Mouse (Mus musculus): Measurements from ENCODE around the gene Ugt1a8.
"Not testable (repeated sequence)": the region's sequence is repeated elsewhere in the genome, so short reads cannot be mapped to it uniquely, and the experiment has no call there.

Ugt1a8 gene

GRCm38 (mm10) chr1:88087513-88087912 lies at the start of gene Ugt1a8:
Ugt1a8 (plus strand) TSS chr1:88087813.
- DNase-seq (ENCODE audit: low read depth in 1 of 2, low spot score in 2 of 2): no peak

DNA sequence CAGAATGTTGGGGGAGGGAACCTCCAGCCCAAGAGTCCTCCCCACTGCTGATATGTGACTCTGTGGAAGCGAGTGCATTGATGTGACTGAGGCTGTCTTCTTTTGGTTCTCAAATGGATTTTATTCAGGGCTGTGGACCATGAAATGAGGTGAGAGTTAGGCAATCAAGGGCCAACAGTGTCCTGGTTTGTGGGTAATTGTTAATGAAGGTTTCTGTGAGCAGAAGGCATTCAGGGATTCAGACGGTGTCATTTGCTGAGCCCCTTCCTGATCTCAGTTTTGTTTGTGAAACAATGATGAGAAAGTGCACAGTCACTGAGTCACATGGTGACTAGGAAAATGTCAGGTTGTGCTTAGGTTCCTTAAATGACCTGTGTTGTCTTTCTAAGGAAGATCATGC lies 44.6 kb upstream of the Ugt1a8 start:
- DNase-seq (ENCODE audit: low read depth in 1 of 2, low spot score in 2 of 2): not testable (repeated sequence)

- DNase-seq (ENCODE audit: low read depth in 1 of 2, low spot score in 2 of 2): not testable (repeated sequence)
Measured at GRCm38 (mm10) chr1:88044832-88045437, 42.7 kb upstream of the Ugt1a8 start.

DNA sequence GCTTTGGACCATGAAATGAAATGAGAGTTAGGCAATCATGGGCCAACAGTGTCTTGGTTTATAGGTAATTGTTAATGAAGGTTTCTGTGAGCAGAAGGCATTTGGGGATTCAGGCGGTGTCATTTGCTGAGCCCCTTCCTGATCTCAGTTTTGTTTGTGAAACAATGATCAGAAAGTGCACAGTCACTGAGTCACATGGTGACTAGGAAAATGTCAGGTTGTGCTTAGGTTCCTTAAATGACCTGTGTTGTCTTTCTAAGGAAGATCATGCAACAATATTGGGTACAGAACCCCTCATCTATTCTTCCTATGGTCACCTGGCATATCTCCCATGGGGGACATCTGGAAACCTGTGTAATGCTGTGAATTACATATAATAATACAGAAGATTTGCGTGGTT lies 40.2 kb upstream of the Ugt1a8 start:
- not testable (repeated sequence) for DNase-seq (ENCODE audit: low read depth in 1 of 2, low spot score in 2 of 2)

- no peak for DNase-seq (ENCODE audit: low read depth in 1 of 2, low spot score in 2 of 2)
Measured at GRCm38 (mm10) chr1:88055088-88055487, 32.5 kb upstream of the Ugt1a8 start, which contains the start of gene Ugt1a10. Ugt1a10 (plus strand) TSS chr1:88055388.

GRCm38 (mm10) chr1:88066472-88067102 lies 21.0 kb upstream of the Ugt1a8 start:
- DNase-seq (ENCODE audit: low read depth in 1 of 2, low spot score in 2 of 2): not testable (repeated sequence)

GRCm38 (mm10) chr1:88070495-88070894 lies 17.1 kb upstream of the Ugt1a8 start, which contains the start of gene Ugt1a9:
Ugt1a9 (plus strand) TSS chr1:88070800.
- DNase-seq (ENCODE audit: low read depth in 1 of 2, low spot score in 2 of 2): no peak

DNA sequence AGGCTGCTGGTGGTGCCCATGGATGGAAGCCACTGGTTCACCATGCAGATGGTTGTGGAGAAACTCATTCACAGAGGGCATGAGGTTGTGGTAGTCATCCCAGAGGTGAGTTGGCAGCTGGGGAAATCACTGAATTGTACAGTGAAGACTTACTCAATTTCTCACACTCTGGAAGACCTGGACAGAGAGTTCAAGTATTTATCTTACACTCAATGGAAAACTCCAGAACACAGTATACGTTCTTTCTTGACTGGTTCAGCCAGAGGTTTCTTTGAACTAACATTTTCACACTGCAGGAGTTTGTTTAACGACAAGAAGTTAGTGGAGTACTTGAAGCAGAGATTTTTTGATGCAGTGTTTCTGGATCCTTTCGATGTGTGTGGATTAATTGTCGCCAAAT lies 16.7 kb upstream of the Ugt1a8 start:
- DNase-seq (ENCODE audit: low read depth in 1 of 2, low spot score in 2 of 2): no peak

- DNase-seq (ENCODE audit: low read depth in 1 of 2, low spot score in 2 of 2): no peak
Measured at GRCm38 (mm10) chr1:88074471-88074870, 13.1 kb upstream of the Ugt1a8 start.

DNA sequence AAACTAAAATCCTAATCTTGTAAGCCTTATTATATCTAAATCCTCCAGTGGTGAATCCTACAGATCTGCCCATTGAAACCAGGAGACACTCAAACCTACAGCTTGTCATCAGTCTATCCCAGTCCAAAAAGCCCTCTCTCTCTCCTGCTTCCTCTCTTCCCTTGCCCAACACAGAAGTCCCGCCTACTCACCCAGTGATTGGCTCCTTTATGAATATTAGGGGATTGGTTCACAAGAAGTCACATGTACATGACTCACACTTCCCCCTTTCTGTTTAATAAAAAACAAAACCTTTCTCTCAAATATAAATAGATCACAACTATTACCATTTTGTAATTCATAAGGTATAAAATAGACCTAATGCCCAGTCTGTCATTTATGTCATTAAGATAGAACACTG lies 10.5 kb upstream of the Ugt1a8 start:
- DNase-seq (ENCODE audit: low read depth in 1 of 2, low spot score in 2 of 2): peak in 1 of 2 experiments; percentile 31

- no peak for DNase-seq (ENCODE audit: low read depth in 1 of 2, low spot score in 2 of 2)
Measured at GRCm38 (mm10) chr1:88081670-88082069, 5.9 kb upstream of the Ugt1a8 start.

- no peak for DNase-seq (ENCODE audit: low read depth in 1 of 2, low spot score in 2 of 2)
Measured at GRCm38 (mm10) chr1:88086125-88086524, 1.5 kb upstream of the Ugt1a8 start.

GRCm38 (mm10) chr1:88092341-88092740 lies 4.7 kb downstream of the Ugt1a8 start:
- DNase-seq (ENCODE audit: low read depth in 1 of 2, low spot score in 2 of 2): no peak

GRCm38 (mm10) chr1:88094270-88094676 lies 6.7 kb downstream of the Ugt1a8 start:
- DNase-seq (ENCODE audit: low read depth in 1 of 2, low spot score in 2 of 2): peak in 1 of 2 experiments; percentile 44

DNA sequence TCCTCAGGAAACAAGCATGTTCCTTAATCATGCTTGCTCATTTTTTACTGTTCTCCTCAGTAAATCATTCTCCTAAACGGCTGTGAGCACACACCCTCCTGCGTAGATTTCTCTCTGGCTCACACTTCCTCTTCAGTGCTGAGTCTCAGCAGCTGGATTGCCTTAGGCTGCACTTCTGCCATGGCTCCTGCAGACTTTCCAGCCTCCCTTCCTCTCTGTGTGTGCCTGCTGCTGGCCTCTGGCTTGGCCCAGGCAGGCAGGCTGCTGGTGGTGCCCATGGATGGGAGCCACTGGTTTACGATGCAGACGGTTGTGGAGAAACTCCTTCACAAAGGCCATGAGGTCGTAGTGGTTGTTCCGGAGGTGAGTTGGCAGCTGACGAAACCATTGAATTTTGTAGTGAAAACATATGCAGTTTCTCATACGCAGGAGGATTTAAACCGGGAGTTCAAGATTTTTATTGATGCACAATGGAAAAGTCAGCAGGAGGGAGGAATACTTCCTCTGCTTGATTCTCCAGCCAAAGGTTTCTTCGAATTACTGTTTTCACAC lies 7.4 kb downstream of the Ugt1a8 start, which contains the start of gene Ugt1a7c:
TSS of gene Ugt1a7c (plus strand) at position 122 of the 552 bp plus-strand sequence.
- DNase-seq (ENCODE audit: low read depth in 1 of 2, low spot score in 2 of 2): peak in 1 of 2 experiments; percentile 57

DNA sequence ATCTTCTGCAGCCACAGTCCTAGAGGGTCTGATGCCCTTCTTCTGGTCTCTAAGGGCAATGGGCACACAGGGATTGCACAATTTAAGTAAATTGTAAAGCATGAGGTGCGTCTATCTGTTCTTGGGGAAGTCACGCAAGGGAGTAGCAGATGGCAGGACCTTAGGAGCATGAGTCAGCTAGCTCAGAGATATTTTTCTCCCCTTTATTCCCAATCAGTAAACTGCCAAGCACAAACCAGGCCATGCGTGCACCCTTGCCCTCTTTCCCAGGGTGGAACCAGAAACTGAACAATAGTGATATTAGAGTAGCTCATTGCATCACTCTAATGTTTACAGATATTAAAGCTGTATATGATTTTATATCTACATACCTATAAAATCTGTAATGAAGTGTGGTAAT lies 10.9 kb downstream of the Ugt1a8 start:
- not testable (repeated sequence) for DNase-seq (ENCODE audit: low read depth in 1 of 2, low spot score in 2 of 2)

DNA sequence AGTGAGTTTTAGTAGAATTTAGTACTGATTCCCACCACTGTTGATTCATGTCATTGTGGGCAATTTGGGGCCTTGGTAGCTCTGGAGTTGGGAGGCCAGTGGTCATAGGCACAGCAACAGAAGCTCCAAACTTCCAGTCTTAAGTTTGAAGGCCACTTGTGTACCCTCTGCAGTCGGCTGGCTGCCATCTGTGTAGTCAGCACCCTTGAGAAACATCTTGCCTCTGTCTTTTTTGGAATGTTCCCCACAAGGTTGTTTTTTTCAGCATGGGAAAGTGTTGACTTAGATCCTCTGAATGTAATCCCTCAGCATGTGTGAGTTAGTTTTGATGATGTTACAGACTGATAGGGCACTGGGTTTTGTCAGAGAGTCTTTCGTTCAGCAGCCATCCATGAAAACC lies 12.1 kb downstream of the Ugt1a8 start:
- not testable (repeated sequence) for DNase-seq (ENCODE audit: low read depth in 1 of 2, low spot score in 2 of 2)

DNA sequence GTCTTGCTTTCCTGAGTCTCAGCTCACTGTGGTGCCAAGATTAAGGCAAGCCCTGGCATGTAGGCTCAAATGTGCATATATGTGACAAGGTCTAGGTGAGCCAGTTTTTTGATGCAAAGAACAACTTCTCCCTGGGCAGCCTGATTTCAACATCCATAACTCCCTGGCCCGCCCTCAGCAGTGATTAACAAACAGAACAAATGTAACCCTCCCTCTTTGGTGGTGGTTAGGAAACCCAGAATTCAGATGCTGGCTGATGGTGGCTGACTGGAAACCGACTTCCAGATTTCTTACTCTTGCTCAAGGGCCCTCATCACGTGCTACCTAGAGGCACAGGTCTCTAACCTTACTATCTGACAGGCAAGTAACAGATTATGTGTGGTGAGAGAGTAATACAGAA lies 15.4 kb downstream of the Ugt1a8 start, which contains the start of gene Ugt1a6b:
TSS of gene Ugt1a6b (plus strand) at position 234 of the 400 bp plus-strand sequence.
- peak; percentile 51 to 60 for DNase-seq (ENCODE audit: low read depth in 1 of 2, low spot score in 2 of 2)

DNA sequence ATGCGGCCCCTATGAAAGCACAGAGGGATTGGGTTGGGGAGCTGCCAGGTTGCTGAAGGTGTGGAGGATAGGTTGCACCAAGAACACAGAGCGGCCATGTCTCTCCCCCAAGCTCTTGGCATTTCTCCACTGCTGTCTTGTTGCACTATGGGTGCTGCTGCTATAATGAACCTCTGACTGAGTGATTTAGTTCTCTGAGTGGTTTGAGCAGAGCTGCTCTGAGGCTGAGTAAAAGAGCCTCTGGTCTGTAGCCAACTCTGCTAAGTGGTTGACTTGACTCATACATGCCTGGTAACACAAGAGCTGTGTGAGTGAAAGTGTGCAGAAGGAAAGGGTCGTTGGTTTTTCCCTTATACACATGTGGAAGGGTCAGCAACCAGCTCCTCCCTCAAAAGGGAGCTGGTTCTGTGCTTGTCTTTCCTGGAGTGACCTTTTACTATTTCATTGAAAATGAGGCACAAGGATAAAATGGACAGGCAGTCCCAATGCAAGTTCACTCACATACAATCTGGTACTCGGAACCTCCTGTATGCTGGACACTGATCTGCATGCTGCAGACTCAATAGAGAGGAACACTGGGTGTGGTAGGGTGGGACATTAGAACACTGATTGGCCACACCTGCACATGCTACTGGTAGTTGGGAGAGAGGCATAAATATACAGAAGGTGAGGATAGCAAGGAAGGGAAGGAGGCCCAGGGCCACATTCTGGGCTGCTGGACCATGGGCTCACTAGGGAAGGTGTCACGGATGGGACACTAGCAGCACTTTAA lies 16.3 kb downstream of the Ugt1a8 start:
- not testable (repeated sequence) for DNase-seq (ENCODE audit: low read depth in 1 of 2, low spot score in 2 of 2)

DNA sequence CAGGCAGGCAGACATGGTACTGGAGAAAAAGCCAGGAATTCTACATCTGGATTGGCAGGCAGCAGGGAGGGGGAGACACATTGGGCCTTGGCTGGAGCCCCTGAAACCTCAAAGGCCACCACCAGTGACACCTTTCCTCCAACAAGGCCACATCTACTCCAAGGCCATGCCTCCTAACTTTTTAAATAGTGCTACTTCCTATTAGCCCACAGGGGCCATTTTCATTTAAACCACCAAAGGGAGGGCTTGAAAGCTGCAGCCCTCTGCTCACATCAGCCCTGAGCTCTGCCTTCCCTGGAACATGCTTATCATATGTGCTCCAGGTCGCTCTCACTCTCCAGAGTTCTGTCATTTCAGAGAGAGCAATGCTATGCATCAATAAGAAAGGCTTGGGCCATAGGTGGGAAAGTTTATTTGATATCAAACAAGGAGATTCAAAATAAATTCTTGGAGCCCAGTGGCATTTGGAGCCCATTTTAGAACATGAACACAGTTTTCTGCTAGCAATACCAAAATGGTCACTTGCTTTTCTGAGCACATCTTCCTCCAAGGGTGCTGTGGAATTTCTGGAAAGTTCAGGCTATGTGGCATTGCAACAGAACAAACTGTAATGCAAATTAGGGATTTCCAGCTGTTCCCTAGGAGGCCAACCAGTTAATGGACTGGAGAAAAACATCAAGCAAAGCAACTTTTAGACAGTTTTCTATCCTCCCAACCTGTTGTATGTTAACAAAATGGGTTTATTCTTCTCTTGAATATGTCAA lies 17.2 kb downstream of the Ugt1a8 start:
- no peak for DNase-seq (ENCODE audit: low read depth in 1 of 2, low spot score in 2 of 2)

- no peak for DNase-seq (ENCODE audit: low read depth in 1 of 2, low spot score in 2 of 2)
Measured at GRCm38 (mm10) chr1:88105656-88106055, 18.0 kb downstream of the Ugt1a8 start.

All from monocyte, adult 2 months (primary cell).